Mouse (Mus musculus) CH12.LX (cell line): ENCODE results near the gene Tspan9. TPM values are rescaled to one million over a fixed set of nuclear protein-coding genes. Genes with fewer than 3 reads are reported as not detected.

ENCODE experiments used
- DNase-seq: peaks from one replicate; pipeline ENCODE4 v3.0.0-alpha.2; 2013; ENCODE audit errors: extremely low read depth
- H3K27ac ChIP-seq: 2 replicates; pipeline ENCODE4 v1.5.1; 2012; ENCODE audit warnings: low read depth, mild to moderate bottlenecking, control low read depth, moderate library complexity; ENCODE audit not compliant: insufficient read depth
- H3K27me3 ChIP-seq: replicated peaks from 2 replicates; pipeline ENCODE3; 2012; ENCODE audit warnings: inconsistent platforms
- H3K36me3 ChIP-seq, 2 experiments: replicated peaks in 1 of 2; 2 replicates each; pipeline versions ENCODE3 to v1.6.1; 2012; ENCODE audit warnings: inconsistent platforms in 1 of 2, low read length in 1 of 2, mild to moderate bottlenecking in 1 of 2, mixed read lengths in 1 of 2, moderate library complexity in 1 of 2; ENCODE audit not compliant: control insufficient read depth in 1 of 2, insufficient read depth in 1 of 2
- H3K4me1 ChIP-seq, 2 experiments: 2 replicates each; pipeline ENCODE4 v1.6.1; 2012; ENCODE audit warnings: inconsistent platforms in 1 of 2, moderate library complexity in 1 of 2; ENCODE audit not compliant: insufficient read depth in 2 of 2, control insufficient read depth in 1 of 2
- H3K4me2 ChIP-seq: 2 replicates; pipeline ENCODE4 v1.6.1; 2012; ENCODE audit warnings: low read depth, mild to moderate bottlenecking, control low read depth; ENCODE audit not compliant: poor library complexity, insufficient read depth, severe bottlenecking
- H3K4me3 ChIP-seq, 3 experiments: fragments of 150-350 bp in 1 of 3; sonication (generic) in 1 of 3; replicated peaks in 1 of 3; 2 replicates each; pipeline versions ENCODE3 to v1.5.1; 2011 to 2012; ENCODE audit warnings: low read depth in 2 of 3, low read length in 2 of 3, mild to moderate bottlenecking in 2 of 3, moderate library complexity in 2 of 3, control low read depth in 1 of 3, improper control_type of control experiment in 1 of 3, inconsistent platforms in 1 of 3, mixed read lengths in 1 of 3; ENCODE audit not compliant: poor library complexity in 1 of 3
- H3K79me2 ChIP-seq: replicated peaks from 2 replicates; pipeline ENCODE4 v1.6.1; 2012; ENCODE audit warnings: mild to moderate bottlenecking, moderate library complexity; ENCODE audit not compliant: control insufficient read depth, poor library complexity, insufficient read depth, severe bottlenecking; ENCODE audit errors: extremely low read depth
- H3K9ac ChIP-seq: 2 replicates; pipeline ENCODE4 v1.6.1; 2012; ENCODE audit warnings: low read depth, mild to moderate bottlenecking, control low read depth, moderate library complexity; ENCODE audit not compliant: insufficient read depth
- H3K9me3 ChIP-seq: replicated peaks from 2 replicates; pipeline ENCODE3; 2012; ENCODE audit warnings: low read length, inconsistent platforms, mixed read lengths
- CHD1 ChIP-seq: IDR thresholded peaks from 2 replicates; pipeline ENCODE4 v1.6.1; 2012; ENCODE audit warnings: low read depth, low read length, improper control_type of control experiment, inconsistent platforms
- E2F4 ChIP-seq: IDR thresholded peaks from 2 replicates; pipeline ENCODE4 v1.6.1; 2011; ENCODE audit warnings: low read depth, low read length, improper control_type of control experiment; ENCODE audit not compliant: insufficient replicate concordance
- ELF1 ChIP-seq: IDR thresholded peaks from 2 replicates; pipeline ENCODE4 v1.6.1; 2014; ENCODE audit warnings: low read depth, mild to moderate bottlenecking, inconsistent platforms, low read length, improper control_type of control experiment
- ETS1 ChIP-seq: conservative IDR thresholded peaks from 2 replicates; pipeline ENCODE4 v1.6.1; 2012; ENCODE audit warnings: low read depth, mild to moderate bottlenecking, inconsistent platforms, low read length, improper control_type of control experiment, moderate library complexity
- KAT2A ChIP-seq: IDR thresholded peaks from 2 replicates; pipeline ENCODE4 v1.6.1; 2012; ENCODE audit warnings: low read length, improper control_type of control experiment, inconsistent platforms; ENCODE audit not compliant: insufficient replicate concordance
- MEF2A ChIP-seq: IDR thresholded peaks from 2 replicates; pipeline ENCODE4 v1.6.1; 2014; ENCODE audit warnings: low read depth, mild to moderate bottlenecking, inconsistent platforms, low read length, improper control_type of control experiment, borderline replicate concordance
- MXI1 ChIP-seq: IDR thresholded peaks from 2 replicates; pipeline ENCODE4 v1.6.1; 2011; ENCODE audit warnings: mild to moderate bottlenecking, low read depth, low read length, improper control_type of control experiment
- NRF1 ChIP-seq: IDR thresholded peaks from 2 replicates; pipeline ENCODE4 v1.6.1; 2014; ENCODE audit warnings: low read depth, mild to moderate bottlenecking, inconsistent platforms, low read length, improper control_type of control experiment, moderate library complexity
- PAX5 ChIP-seq: IDR thresholded peaks from 2 replicates; pipeline ENCODE4 v1.6.1; 2012; ENCODE audit warnings: low read length, inconsistent platforms, mixed read lengths
- POLR2A ChIP-seq: IDR thresholded peaks from 2 replicates; pipeline ENCODE4 v1.6.1; 2011; ENCODE audit warnings: low read depth, mild to moderate bottlenecking, improper control_type of control experiment, low read length
- RAD21 ChIP-seq: IDR thresholded peaks from 2 replicates; pipeline ENCODE4 v1.6.1; 2011; ENCODE audit warnings: low read depth, mild to moderate bottlenecking, low read length, improper control_type of control experiment, moderate library complexity
- RCOR1 ChIP-seq: conservative IDR thresholded peaks from 2 replicates; pipeline ENCODE4 v1.6.1; 2012; ENCODE audit warnings: low read depth, mild to moderate bottlenecking, inconsistent platforms, low read length, improper control_type of control experiment
- SMC3 ChIP-seq: IDR thresholded peaks from 2 replicates; pipeline ENCODE4 v1.6.1; 2011; ENCODE audit warnings: low read depth, low read length, improper control_type of control experiment
- TBP ChIP-seq: conservative IDR thresholded peaks from 2 replicates; pipeline ENCODE4 v1.6.1; 2011; ENCODE audit warnings: low read depth, low read length, improper control_type of control experiment
- TCF12 ChIP-seq: IDR thresholded peaks from 2 replicates; pipeline ENCODE4 v1.6.1; 2014; ENCODE audit warnings: low read depth, mild to moderate bottlenecking, inconsistent platforms, low read length, improper control_type of control experiment
- UBTF ChIP-seq: IDR thresholded peaks from 2 replicates; pipeline ENCODE4 v1.6.1; 2012; ENCODE audit warnings: low read depth, mild to moderate bottlenecking, inconsistent platforms, low read length, improper control_type of control experiment, moderate library complexity
- USF1 ChIP-seq: IDR thresholded peaks from 2 replicates; pipeline ENCODE4 v1.6.1; 2014; ENCODE audit warnings: low read depth, mild to moderate bottlenecking, inconsistent platforms, low read length, improper control_type of control experiment
- USF2 ChIP-seq: conservative IDR thresholded peaks from 2 replicates; pipeline ENCODE4 v1.6.1; 2011; ENCODE audit warnings: low read depth, low read length, improper control_type of control experiment
- ZC3H11A ChIP-seq: IDR thresholded peaks from 2 replicates; pipeline ENCODE4 v1.6.1; 2012; ENCODE audit warnings: low read depth, mild to moderate bottlenecking, inconsistent platforms, low read length, improper control_type of control experiment
- ZMIZ1 ChIP-seq: IDR thresholded peaks from 2 replicates; pipeline ENCODE4 v1.6.1; 2012; ENCODE audit warnings: low read depth, mild to moderate bottlenecking, inconsistent platforms, low read length, improper control_type of control experiment
- ZNF384 ChIP-seq: IDR thresholded peaks from 2 replicates; pipeline ENCODE4 v1.6.1; 2012; ENCODE audit warnings: low read depth, low read length, improper control_type of control experiment, inconsistent platforms
- dilution Hi-C: fragments of 300-500 bp; cut with MboI; formaldehyde crosslinking; loops from 2 replicates; pipeline ENCODE4 v1.14.3; 2020; ENCODE audit warnings: low sequenced_read_pairs; ENCODE audit not compliant: extremely low pct_unique_long_range_greater_than_20kb, extremely low pct_ligation_motif_present
- in situ Hi-C: fragments of 300-500 bp; cut with MboI; formaldehyde crosslinking; loops from 3 replicates; pipeline ENCODE4 v1.14.3; 2019; ENCODE audit warnings: low sequenced_read_pairs, low pct_ligation_motif_present, low pct_unique_long_range_greater_than_20kb, mixed read lengths
- polyA plus RNA-seq: library from polyadenylated mRNA; unstranded; fragments of >175 nt; gene quantifications from 2 replicates; pipeline ENCODE4 v1.2.1, GENCODE M21; 2012; ENCODE audit warnings: low read depth; ENCODE audit not compliant: insufficient read length
- total RNA-seq, 2 experiments: library from RNA; depleted of rRNA; stranded (reverse); fragments of 300-350 nt in 1 of 2; fragments of >200 nt in 1 of 2; gene quantifications; 2 replicates each; pipeline ENCODE4 v1.2.3; 2012 to 2014

Gene Tspan9
- total and polyA plus RNA-seq, 3 experiments = 0.40 to 0.98 (median 0.71) TPM

DNA sequence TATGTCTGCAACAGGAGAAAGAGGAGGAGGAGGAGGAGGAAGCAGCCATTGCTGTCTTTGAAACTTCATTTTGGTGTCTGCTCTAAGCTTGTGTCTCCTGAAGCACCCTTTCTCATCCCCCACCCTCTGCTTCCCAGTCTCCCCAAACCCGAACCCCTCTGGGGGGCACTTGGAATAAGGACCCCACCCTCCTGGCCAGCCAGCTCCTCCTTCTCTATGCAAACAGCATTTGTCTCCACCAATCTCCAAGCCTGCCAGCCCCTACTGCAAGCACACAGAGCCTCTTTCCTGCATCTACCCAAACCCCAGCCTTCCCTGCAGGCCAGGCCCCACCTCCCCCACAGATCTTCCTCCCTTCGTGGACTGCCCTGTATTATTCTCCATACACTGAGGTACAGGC, 12.0 kb downstream of the Tspan9 start:
- dilution Hi-C loops (no loop called here), in situ Hi-C loops (no loop called here)
- TF ChIP-seq ZMIZ1 (no peak), USF1 (no peak), SMC3 (no peak), RAD21 (no peak), ZNF384 (no peak), MXI1 (no peak), RCOR1 (no peak), CHD1 (no peak), PAX5 (no peak), ELF1 (no peak), ZC3H11A (no peak), TBP (no peak), MEF2A (no peak), POLR2A (no peak), TCF12 (no peak)
- Histone ChIP-seq H3K9ac (no peak overlapping the region), H3K27ac (no peak overlapping the region), H3K27me3 (peaks cover 78% of the 10 kb centered on the region), H3K4me2 (no peak overlapping the region), H3K9me3 (no peaks in the 10 kb centered on the region), H3K36me3 (no peaks in the 10 kb centered on the region), H3K4me1 (no peaks in the 10 kb centered on the region), H3K4me3 (no peak overlapping the region), H3K79me2 (no peaks in the 10 kb centered on the region)
- DNase-seq = no peak

DNA sequence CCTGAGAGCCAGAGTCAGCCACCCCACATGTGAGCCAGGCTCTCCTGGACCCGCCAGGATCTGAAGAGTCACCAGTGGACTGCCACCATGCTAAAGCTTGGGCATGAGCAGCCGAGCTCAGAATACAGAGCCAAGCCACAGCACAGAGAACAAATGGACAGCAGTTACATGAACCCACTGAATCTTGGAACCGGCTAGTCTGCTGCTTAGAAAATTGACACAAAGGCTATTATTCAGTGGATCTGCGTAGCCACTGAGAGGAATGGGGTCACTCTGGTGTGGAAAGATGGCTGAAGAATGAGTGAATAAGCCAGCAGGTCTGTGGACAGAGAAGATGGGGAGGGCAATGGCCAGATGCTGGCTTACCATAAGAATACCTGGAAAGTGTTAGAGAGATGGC, 12.7 kb downstream of the Tspan9 start:
- no peaks in the 10 kb centered on the region for H3K9me3 ChIP-seq
- no peaks in the 10 kb centered on the region for H3K36me3 ChIP-seq
- no peak overlapping the region for H3K27ac ChIP-seq
- no peak overlapping the region for H3K4me3 ChIP-seq
- no peak for TF ChIP-seq E2F4
- TF ChIP-seq TCF12 = no peak
- TF ChIP-seq TBP = no peak
- TF ChIP-seq ETS1 = no peak
- TF ChIP-seq KAT2A = no peak
- TF ChIP-seq NRF1 = no peak
- TF ChIP-seq USF2 = no peak
- no peak for TF ChIP-seq UBTF
- TF ChIP-seq, all 38 proteins: peak for 0
- Histone ChIP-seq H3K4me2 (no peak overlapping the region), H3K79me2 (no peaks in the 10 kb centered on the region), H3K27me3 (peaks cover 77% of the 10 kb centered on the region), H3K9ac (no peak overlapping the region), H3K4me1 (no peaks in the 10 kb centered on the region)
- dilution Hi-C loops = no loop called here
- in situ Hi-C loops = no loop called here
- no peak for DNase-seq
